Mouse (Mus musculus) heart, embryonic 14.5 days (tissue): ENCODE measurements around the gene Rps10. TPM values are rescaled to one million over a fixed set of nuclear protein-coding genes. Genes with fewer than 3 reads are reported as not detected.

Experiments
- ATAC-seq: fragments of 200-750 bp; cut with Nextera tagmentation; 2 replicates; pipeline ENCODE4 v1.8.0; 2017; ENCODE audit warnings: low read depth, moderate TSS enrichment; ENCODE audit not compliant: insufficient number of reproducible peaks, insufficient read depth, low FRiP score
- H3K27ac ChIP-seq, 2 experiments: fragments of 200-500 bp in 1 of 2; fragments of 300-500 bp in 1 of 2; sonication (generic) in 1 of 2; replicated peaks in 1 of 2; 2 replicates each; pipeline ENCODE4 v1.5.1; 2012 to 2014; ENCODE audit warnings: low read depth in 2 of 2, low read length in 2 of 2, control low read depth in 1 of 2, mild to moderate bottlenecking in 1 of 2, mixed read lengths in 1 of 2; ENCODE audit not compliant: control insufficient read depth in 1 of 2, insufficient read depth in 1 of 2
- H3K27me3 ChIP-seq: fragments of 300-500 bp; sonication (generic); 2 replicates; pipeline ENCODE4 v1.6.1; 2014; ENCODE audit warnings: mild to moderate bottlenecking, low read length, control low read depth; ENCODE audit not compliant: control insufficient read depth, insufficient read depth
- H3K36me3 ChIP-seq: fragments of 300-500 bp; sonication (generic); 2 replicates; pipeline ENCODE4 v1.6.1; 2014; ENCODE audit warnings: mild to moderate bottlenecking, control low read depth, low read length, mixed read lengths; ENCODE audit not compliant: control insufficient read depth, insufficient read depth
- H3K4me1 ChIP-seq, 2 experiments: fragments of 200-500 bp in 1 of 2; fragments of 300-500 bp in 1 of 2; sonication (generic) in 1 of 2; 2 replicates each; pipeline ENCODE4 v1.6.1; 2012 to 2014; ENCODE audit warnings: low read length in 2 of 2, control low read depth in 1 of 2, mixed read lengths in 1 of 2; ENCODE audit not compliant: control insufficient read depth in 2 of 2, insufficient read depth in 2 of 2
- H3K4me2 ChIP-seq: fragments of 300-500 bp; sonication (generic); 2 replicates; pipeline ENCODE4 v1.6.1; 2014; ENCODE audit warnings: mild to moderate bottlenecking, low read length
- H3K4me3 ChIP-seq, 2 experiments: fragments of 200-500 bp in 1 of 2; fragments of 300-500 bp in 1 of 2; sonication (generic) in 1 of 2; 2 replicates each; pipeline ENCODE4 v1.5.1; 2012 to 2014; ENCODE audit warnings: low read length in 2 of 2, mild to moderate bottlenecking in 2 of 2, control low read depth in 1 of 2, low read depth in 1 of 2, moderate library complexity in 1 of 2; ENCODE audit not compliant: control insufficient read depth in 1 of 2, insufficient read depth in 1 of 2
- H3K9ac ChIP-seq: fragments of 300-500 bp; sonication (generic); 2 replicates; pipeline ENCODE4 v1.6.1; 2014; ENCODE audit warnings: mild to moderate bottlenecking, low read length
- H3K9me3 ChIP-seq: fragments of 300-500 bp; sonication (generic); 2 replicates; pipeline ENCODE4 v1.6.1; 2016; ENCODE audit warnings: low read length, control low read depth; ENCODE audit not compliant: control insufficient read depth
- WGBS: fragments of 180-500 bp; shearing (Covaris S2); extraction: QIAGEN DNeasy Blood & Tissue Kit; methylation state at CpG from one replicate; pipeline ENCODE4 v1.1.7; 2014; 5-methylcytosine and 5-hydroxymethylcytosine counted together
- polyA plus RNA-seq: library from polyadenylated mRNA; unstranded; fragments of >200 nt; fragmentation: Nextera tagmentation; extraction: Ambion mirVana; gene quantifications from 2 replicates; pipeline ENCODE4 v1.2.1, GENCODE M21; 2014

The Rps10 gene
- polyA plus RNA-seq, 1 experiment from 2014 or later: 715 TPM

DNA sequence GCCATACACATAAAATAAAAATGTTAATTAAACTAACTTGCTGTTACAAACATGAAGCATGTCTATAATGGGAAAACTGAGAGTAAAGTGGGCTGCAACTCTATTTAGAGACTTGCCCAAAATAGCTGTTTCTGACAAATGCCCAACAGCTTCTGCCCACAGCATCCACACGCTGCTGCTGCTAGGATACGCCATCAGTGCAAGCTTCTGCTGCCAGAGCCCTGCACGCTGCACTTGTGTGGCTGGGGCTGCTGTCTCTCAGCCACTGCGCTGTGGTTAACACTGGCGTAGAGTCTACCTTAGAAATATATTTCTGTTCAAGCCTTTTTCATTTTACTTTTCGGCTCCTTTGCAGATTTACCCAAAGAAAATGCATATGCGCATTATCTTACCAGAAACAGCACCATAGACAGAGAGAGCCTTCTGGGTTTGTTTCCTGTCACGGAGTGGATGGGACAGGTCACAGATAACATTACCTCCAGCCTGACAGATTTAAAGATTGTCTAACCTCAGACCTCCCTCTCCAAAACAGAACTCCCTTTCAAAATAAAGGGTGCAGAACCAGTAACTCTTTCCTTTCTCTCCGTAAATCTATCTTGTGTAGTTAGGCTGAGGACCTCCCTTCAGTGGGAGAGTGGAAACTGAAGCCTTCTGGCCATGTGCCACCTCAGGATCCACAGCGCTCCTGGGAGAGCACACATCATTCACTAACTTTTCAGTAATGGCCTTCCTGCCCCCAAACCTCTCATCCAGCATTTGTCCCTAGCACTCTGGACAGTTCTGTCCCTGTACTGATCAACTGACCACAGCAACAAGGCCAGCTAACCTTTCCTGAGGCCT is 25.6 kb downstream of the Rps10 start:
- no peaks in the 10 kb centered on the region for H3K27me3 ChIP-seq
- no peak overlapping the region for H3K4me3 ChIP-seq
- H3K4me1 ChIP-seq: peaks cover 33 to 65% of the 10 kb centered on the region in 2 experiments
- H3K4me2 ChIP-seq: 0 out of 2 replicates have a peak overlapping the region, but pooled peaks have one; percentile 5
- no peaks in the 10 kb centered on the region for H3K9me3 ChIP-seq
- peaks cover 17% of the 10 kb centered on the region; the same call in 1 of the 2 replicates for H3K36me3 ChIP-seq
- peak overlapping the region; percentile 9 to 67; a peak in 2 of 4 replicates for H3K27ac ChIP-seq
- whole genome bisulfite sequencing: 50% methylated on average over 10 of the region's 10 CpGs
- peak overlapping the region; percentile 50; the same call in 1 of the 2 replicates for H3K9ac ChIP-seq
- ATAC-seq: no peak

DNA sequence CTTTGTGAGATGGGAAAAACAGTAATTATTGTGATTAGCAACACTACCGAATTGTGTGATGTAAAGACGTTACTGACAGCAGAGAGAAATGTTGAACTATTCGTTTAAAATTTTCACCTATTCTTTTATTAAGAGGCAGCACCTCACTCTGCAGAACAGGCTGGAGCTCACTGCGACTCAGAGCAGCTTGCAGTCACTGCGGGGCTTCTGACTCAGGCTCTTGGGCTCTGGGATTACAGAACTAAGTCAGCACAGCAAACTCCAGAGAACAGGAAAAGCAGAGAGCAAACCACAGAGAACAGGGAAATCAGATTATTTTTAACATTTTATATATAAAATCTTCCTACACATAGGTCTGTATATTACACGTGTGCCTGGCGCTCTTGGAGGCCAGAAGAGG is 26.9 kb downstream of the Rps10 start:
- peaks cover 31 to 66% of the 10 kb centered on the region in 2 experiments for H3K4me1 ChIP-seq
- no peak for ATAC-seq
- no peak overlapping the region for H3K9ac ChIP-seq
- H3K27me3 ChIP-seq: no peaks in the 10 kb centered on the region
- no peak overlapping the region for H3K4me2 ChIP-seq
- no peak overlapping the region for H3K27ac ChIP-seq
- WGBS: 87% methylated on average over 7 of the region's 7 CpGs
- H3K36me3 ChIP-seq: peaks cover 17% of the 10 kb centered on the region; the same call in 1 of the 2 replicates
- H3K9me3 ChIP-seq: no peaks in the 10 kb centered on the region
- H3K4me3 ChIP-seq: no peak overlapping the region

DNA sequence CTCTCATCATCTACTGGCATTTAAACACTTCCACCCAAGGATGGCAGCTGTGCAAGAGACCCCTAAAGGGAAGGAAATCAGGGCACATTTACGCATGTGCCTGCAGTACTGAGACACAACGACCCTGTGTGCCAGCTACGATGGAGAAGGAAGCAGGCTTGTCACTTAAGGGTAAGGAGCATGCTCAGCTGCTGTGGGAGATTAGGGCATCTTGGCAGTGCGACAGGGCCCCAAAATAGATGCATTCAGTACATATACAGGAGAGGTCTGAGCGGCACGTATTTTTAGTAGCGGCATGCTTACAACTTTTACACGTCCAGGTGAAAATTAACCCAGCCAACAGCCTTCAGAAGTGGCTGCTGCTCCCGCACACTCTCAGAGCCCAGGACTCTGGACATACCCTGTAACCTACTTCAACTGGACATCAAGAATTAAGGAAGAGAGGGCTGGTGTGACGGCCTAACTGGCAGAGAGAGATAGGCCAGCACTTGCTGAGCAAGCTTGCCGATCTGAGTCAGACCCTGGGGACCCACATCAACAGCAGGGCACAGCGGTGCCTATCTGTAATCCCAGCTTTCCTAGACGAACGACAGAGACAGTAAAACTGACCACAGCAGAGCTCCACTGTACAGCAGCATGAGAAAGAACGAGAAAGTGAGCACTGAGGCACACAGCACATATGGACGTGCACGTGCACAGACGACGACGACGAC is 32.8 kb downstream of the Rps10 start:
- ATAC-seq: peak; percentile 77; the same call in 1 of the 2 replicates
- peak overlapping the region; percentile 55 for H3K4me2 ChIP-seq
- peaks cover 42 to 72% of the 10 kb centered on the region in 2 experiments for H3K4me1 ChIP-seq
- H3K4me3 ChIP-seq: no peak overlapping the region
- H3K9ac ChIP-seq: peak overlapping the region; percentile 64
- no peaks in the 10 kb centered on the region for H3K27me3 ChIP-seq
- 29% methylated on average over 21 of the region's 21 CpGs for WGBS
- no peaks in the 10 kb centered on the region for H3K36me3 ChIP-seq
- no peaks in the 10 kb centered on the region for H3K9me3 ChIP-seq
- H3K27ac ChIP-seq: peak overlapping the region; percentile 78 to 94

DNA sequence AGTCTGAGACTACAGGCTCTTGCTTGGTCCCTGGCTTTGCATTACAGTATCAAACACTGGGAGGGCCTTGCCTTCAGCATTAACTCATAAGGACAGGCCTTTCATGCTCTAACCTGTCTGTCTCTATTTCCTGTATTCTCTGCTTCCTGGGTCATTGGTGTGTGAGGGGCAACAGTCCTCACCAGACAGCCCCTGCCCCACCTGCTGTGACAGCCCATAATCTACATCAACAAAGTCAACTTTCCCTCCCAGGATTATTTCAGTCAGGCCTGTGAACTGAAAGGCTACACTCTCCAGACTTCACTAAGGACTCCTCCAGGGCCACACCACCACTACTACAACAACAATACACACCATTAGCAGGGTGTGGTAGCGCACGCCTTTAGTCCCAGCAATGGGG is 33.4 kb downstream of the Rps10 start:
- Histone ChIP-seq H3K4me1 (peaks cover 46 to 76% of the 10 kb centered on the region in 2 experiments), H3K27me3 (no peaks in the 10 kb centered on the region), H3K4me3 (no peak overlapping the region), H3K36me3 (no peaks in the 10 kb centered on the region), H3K27ac (peak overlapping the region; percentile 78 to 94), H3K9me3 (no peaks in the 10 kb centered on the region), H3K4me2 (peak overlapping the region; percentile 55), H3K9ac (peak overlapping the region; percentile 64)
- 76% methylated on average over 2 of the region's 2 CpGs for WGBS
- ATAC-seq: no peak

DNA sequence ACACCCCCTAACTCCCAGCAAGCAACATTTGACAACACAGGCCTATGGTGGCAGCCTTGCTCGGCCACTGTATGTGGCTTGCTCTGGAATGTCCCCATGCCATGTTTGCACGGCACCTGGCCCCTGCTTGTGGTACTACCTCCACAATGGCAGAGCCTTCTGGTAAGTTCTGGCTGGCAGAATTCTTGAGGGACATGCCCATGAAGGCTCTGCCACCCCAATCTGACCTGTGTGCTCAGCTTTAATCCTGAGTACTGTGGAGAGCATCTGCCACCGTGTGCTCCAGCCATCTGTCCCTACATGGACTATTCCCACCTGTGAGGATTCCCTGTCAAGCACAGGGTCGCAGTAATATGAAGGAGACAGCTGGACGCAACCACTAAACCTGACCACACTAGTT is 35.6 kb downstream of the Rps10 start:
- 68% methylated on average over 5 of the region's 5 CpGs for WGBS
- no peak for ATAC-seq
- Histone ChIP-seq H3K27ac (no peak overlapping the region), H3K4me2 (no peak overlapping the region), H3K9ac (0 out of 2 replicates have a peak overlapping the region, but pooled peaks have one; percentile 16), H3K36me3 (peaks cover 8% of the 10 kb centered on the region), H3K9me3 (no peaks in the 10 kb centered on the region), H3K4me3 (no peak overlapping the region), H3K27me3 (no peaks in the 10 kb centered on the region), H3K4me1 (peaks cover 54 to 84% of the 10 kb centered on the region in 2 experiments)

DNA sequence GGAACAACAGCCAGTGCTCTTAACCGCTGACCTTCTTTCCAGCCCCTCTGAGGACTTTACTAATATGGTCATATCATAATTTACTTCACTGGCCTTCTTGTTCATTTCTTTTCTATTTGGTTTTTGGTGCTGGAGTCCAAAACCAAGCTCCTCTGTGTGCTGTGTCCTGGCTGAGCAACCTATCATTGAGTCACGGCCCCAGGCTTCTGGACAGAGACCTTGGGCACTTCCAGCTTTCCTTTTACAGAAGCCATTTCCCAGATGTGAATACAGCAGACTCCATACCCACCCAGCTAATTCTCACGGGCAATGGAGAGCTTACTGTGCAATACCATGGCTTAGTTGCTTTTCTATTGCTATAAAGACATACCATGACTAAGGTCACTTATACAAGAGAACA is 36.2 kb downstream of the Rps10 start:
- H3K27me3 ChIP-seq: no peaks in the 10 kb centered on the region
- no peak for ATAC-seq
- H3K9me3 ChIP-seq: no peaks in the 10 kb centered on the region
- no peak overlapping the region for H3K27ac ChIP-seq
- H3K9ac ChIP-seq: no peak overlapping the region
- 82% methylated on average over 3 of the region's 3 CpGs for WGBS
- H3K4me3 ChIP-seq: no peak overlapping the region
- H3K4me1 ChIP-seq: peaks cover 56 to 84% of the 10 kb centered on the region in 2 experiments
- no peak overlapping the region for H3K4me2 ChIP-seq
- H3K36me3 ChIP-seq: peaks cover 14% of the 10 kb centered on the region

DNA sequence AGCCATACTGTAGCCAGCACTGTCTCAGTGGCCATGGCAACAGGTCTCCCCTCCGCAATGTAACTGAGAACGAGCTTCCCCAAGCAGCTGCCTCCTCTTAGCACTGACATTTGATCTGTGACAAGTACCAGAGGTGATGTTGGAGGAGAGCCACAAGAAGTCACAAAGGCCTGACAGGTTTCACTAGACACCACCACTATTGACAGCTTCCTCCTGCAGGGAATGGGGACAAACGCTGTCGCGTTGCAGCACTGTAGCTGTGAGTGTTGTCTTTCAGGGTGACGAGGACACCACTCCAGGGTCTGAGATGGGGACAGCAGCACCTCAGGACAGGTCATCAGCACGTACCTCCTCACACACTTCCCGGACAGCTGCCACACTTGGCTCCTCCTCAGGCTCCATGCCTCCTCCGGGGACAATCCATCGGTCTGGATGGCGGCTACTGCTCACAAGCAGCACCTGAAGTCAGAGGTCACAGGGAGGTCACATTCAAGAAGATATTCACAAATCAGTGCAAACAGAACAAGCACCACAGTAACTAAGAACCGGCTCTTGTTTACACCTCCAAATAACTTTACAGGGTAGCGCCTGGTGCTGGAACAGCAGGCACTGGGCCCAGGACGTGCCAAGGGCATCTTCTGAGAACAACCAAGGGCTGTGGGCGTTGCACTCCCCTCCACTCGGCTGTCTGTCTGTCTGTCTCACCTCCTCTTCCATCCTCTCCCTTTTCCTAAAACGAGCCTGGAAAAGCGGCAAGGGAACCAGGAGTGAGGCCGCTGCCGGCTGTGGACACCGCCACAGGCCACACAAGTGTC is 39.9 kb downstream of the Rps10 start:
- Histone ChIP-seq H3K4me3 (no peak overlapping the region), H3K9ac (peak overlapping the region; percentile 55), H3K4me1 (peaks cover 37 to 64% of the 10 kb centered on the region in 2 experiments), H3K27me3 (no peaks in the 10 kb centered on the region), H3K27ac (peak overlapping the region; percentile 84 to 94), H3K36me3 (peaks cover 39% of the 10 kb centered on the region), H3K9me3 (no peaks in the 10 kb centered on the region), H3K4me2 (peak overlapping the region; percentile 39)
- 37% methylated on average over 21 of the region's 21 CpGs for WGBS
- peak; percentile 74 for ATAC-seq
